Mouse (Mus musculus) 3T3-L1 (cell line): ENCODE measurements around the gene Arhgap6.
A peak's percentile ranks its signal among the peaks of the same experiment; 100 is the strongest.

ENCODE experiments used
- DNase-seq: peaks from one replicate; pipeline ENCODE4 v3.0.0-alpha.2; 2015; ENCODE audit warnings: low read depth, low spot score

Arhgap6 gene

DNA sequence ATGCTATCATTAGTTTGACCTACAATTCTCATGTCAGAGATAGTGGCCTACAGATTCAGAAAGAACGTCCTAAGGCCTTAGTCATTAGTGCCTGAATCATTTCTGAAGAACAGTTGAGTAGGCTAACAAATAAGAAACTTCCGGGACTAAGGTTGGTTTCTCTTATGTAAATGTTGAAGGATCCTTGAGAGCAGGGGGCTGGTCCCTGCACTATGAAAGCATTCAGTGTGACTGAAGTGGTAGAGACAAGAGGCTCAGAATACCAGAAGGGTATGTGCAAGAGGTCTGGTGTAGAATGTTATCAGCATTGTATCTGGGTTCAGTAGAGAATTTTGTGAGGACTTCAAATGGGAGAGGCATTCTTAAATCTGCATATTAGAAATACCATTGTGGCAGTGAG, 185.5 kb downstream of the Arhgap6 start:
- no peak for DNase-seq

DNA sequence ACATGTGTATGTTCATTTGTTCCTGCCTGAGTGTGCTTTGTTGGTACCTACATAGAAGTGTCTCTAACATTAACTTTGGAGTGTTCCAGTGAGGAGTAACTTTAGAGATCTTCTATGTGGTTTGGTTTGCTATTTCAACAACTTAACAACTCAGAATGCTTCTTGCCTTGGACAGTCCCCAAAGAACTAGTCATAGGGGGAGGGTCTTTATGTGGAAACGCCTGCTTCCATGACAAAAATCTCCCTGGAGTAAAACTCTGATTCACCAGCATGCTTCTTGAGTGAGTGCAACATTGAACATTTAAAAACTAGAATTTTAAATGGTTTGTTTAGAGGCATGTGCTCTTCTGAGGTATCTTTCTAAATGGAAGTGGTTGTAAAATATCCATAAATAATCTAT, 212.2 kb downstream of the Arhgap6 start:
- peak; percentile 82 for DNase-seq

DNA sequence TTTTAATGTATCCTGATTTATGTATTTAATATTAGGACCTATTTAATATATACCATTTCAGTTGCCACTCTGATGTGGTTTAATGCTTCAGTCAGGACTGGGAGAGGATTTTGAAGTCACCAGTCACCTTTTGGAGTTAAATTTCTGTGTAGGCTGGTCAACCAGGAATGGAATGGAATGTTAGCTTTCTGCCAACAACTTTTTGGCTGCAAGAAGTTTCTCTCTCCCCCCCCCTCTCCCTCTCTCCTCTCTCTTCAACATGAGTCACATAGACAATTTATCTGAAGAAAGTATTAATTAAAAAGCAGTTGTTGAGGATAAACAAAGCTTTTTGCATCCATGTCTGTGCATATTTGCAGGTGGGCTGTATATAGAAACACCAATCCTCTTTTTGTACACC, 217.8 kb downstream of the Arhgap6 start:
- DNase-seq = peak; percentile 76

DNA sequence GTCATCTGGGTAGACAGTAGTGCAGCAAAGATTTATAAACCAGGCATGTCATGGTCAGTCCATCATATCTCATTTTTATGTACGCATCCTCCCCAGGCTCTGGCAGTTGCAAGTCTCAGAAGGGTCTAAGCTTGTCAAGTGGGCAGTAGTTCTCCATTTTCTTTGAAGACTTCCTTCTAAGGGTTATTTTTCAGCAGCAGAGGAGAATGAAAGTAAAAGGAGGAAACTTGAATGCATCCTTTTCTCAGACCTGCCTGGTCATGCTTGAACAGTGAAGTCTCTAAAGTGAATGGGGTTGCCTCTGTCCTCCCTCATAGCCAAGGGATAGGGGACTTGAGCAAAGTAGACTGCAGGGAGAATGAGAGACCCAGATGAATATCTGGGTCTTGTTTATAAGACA, 239.5 kb downstream of the Arhgap6 start:
- no peak for DNase-seq

DNA sequence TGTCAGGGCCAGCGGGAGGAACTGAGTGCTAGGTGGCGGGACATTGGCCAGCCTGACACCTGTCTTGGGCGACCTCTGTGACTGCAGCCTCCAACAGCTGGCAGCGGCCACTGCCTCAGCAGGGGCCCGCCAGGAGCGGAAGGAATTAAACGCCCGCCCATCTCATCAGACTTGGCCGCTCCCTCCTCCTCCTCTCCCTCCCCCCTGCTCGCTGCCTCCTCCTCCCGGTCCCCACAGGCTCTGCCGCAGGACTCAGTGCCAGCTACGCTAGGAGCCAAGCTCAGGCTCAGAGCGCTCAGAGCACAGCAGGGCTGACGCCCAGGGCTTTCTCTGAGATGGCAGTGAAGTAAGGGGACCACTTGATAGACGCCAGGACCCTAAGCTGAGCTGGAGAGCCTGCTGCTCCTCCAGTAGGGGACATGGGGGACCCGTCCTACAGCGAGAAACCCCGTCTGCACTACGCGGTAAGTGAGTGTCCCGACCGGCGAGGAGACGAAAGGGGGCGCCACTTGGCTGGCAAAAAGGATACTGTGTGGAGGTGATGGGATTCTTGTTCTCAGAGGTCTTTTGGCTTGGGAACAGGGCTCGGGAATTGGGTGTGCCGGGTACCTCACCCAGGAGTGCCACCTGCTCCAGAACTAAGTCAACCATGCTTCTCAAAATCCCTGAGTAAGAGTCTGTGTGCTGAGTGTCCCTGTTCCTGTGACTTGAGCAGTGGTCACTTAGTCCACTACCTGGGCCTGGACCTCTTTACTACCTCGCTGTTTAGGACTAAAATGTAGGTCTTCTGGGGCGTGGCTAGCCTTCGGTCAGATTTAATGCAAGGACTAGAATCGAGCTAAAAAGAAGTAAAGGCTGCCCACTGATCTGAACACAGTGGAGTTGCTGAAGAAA, 241.8 kb downstream of the Arhgap6 start:
- no peak for DNase-seq

DNA sequence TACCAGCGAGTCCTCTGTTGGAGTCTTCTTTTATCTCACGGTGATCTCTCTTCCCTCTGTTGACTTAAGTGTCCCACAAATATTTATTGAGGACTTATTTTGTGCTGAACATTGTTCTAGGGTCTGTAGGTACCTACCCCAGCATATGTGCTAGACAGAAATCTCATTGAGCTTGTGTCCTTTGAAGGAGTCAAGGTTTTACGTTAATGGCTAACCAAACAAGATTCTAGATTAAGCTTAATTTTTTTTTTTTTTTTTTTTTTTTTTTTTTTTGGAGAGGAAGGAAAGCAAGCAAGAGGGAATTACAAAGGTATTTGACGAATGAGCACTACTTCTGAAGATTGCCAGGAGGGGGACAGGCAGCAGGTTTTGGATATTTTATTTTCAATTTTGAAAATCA, 242.5 kb downstream of the Arhgap6 start:
- DNase-seq = no peak

DNA sequence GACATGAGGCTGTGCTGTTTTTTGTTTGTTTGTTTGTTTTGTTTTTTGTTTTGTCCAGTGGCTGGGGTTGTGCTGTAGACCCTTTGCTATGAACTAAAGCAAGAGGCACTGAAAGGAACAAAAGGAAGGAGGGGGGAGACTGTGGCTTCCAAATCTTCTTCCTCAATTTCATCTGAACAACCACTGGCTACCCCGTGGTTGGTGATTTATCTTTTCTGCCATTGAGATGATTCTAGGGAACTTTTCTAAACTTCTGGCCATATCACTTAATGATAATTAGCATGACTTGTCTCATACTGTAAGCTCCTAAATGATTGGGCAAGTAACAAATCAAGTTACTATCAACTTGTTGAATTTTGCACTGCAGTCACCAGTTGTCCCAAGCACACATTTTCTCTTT, 249.0 kb downstream of the Arhgap6 start:
- DNase-seq = no peak

DNA sequence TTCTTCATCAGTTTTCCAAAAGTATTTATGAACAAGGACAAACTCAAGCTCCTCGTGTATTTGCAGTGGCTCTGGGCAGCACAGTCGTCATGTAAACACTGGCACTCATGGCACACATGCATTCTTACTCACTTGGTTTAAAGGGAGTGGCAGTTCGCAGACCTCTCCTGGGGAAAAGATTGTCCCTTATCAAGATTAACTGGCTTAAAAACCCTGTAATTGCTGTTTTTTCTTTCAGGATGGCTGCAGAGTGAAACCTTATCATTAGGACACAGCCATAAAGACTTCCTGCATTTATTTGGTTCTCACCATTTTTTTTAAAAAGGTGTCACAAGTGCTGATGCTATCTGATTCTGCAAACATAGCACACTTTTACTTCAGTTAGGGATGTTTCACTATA, 252.7 kb downstream of the Arhgap6 start:
- no peak for DNase-seq

DNA sequence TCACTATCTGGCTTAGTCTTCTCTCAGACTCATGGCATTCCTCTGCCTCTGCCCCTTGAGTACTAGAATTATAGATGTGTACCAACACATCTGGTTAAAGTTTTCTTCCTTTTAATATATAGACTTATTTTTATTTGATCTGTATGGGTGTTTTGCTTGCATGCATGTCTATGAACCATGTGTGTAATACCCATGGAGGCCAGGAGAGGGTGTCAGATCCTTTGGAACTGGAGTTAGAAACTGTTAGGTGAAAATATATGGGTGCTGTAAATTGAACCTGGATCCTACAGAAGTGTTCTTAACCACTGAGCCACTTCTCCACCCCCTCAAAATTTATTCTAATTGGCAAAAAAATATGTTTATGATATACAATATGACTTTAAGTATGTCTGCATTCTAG, 254.7 kb downstream of the Arhgap6 start:
- no peak for DNase-seq

DNA sequence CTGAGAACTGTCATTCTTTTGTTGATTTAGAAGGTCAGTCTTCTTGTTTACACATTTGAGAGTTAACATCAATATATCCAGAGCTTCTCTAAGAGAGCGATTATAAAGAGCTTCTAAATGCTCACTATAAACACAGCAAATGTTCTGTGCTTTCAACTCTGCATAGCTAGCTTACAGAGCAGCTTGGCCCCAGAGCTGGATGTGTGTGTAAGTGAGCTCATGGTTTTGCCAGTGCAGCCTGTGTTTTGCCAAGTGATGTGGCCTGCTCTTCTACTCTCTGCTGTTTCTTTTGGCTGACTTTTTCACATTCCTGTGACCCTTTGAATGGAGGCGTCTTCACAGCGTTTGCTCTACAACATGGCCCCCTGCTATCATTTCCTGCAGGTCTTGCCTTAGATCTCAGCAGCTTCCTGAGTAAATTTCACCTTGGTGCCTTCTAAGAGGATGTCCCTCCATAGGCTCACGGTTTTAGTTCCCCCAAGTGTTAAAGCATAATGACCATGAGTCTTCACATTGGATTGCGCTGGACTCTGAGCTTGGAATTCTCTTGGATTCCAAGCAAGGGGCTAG, 259.1 kb downstream of the Arhgap6 start:
- peak; percentile 46 for DNase-seq

DNA sequence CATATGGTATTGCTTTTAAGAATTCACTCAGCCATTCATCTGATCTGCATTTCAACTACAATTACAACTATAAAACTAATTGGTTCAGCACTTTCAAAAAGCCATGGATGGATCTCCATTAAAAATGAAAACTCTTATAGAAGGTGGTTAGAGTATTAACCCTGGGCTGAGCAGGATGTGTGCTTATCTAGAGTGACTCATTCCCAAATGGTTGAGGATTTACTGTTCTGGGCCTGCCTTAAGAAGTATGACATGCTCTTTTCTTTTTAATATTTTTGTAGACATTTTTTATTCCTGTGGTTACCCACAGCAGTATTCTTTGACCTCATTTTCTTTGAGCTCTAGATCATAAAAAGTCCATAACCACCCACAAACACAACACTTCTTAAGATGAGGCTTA, 267.7 kb downstream of the Arhgap6 start:
- peak; percentile 62 for DNase-seq

DNA sequence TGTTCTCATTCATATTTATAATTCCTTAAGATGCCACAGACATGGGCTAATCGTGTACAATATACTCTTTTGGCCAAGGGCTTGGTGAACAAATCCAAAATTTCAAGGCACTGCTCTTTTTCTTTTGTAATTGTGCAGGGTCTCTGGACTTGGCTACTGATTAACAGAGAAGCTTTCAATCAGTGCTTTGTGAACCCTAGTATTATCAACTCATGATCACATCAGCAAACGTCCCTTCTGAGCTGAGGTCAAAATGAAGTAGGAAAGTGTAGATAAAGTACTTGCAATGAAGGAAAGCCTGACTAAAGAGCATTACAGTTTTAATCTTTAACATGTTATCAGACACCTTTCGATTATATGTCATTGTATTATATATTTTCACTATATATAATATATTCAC, 270.4 kb downstream of the Arhgap6 start:
- DNase-seq = no peak

DNA sequence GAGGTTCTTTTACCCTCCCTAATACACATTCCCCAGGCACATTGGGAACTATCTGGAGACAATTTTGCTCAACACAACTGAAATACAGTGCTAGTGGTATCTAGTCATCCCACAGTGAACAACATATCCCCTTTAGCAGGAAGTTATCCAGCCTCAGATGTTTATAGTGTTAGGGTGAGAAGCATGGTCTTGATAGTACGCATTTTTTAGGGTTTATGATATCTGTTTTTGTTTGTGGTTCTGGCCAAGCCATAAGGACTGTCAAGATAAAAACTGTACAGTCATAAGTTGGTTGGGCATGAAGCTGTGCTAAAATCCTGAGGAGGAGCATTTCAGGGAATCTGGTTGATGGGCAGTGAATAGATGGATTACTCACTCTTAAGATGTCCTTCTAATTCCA, 271.0 kb downstream of the Arhgap6 start:
- DNase-seq = no peak

DNA sequence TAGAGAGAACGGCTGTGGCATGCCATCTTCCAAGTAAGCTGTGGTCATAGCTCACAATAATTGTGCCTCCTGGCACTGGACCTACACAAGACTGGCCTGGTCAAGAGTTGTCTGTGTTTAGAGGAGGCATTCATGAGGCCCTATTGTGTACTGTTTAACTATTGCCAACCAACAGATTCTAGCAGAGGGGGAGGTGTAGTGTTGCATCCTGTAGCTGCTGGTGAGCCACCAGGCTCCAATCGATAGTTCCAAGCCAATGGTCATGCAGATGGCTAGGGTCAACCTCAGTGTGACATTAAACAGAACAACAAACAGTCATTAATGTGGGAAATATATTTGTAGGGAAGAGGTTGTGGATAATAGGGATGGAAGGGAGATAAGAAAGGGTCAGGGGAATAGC, 280.1 kb downstream of the Arhgap6 start:
- no peak for DNase-seq

DNA sequence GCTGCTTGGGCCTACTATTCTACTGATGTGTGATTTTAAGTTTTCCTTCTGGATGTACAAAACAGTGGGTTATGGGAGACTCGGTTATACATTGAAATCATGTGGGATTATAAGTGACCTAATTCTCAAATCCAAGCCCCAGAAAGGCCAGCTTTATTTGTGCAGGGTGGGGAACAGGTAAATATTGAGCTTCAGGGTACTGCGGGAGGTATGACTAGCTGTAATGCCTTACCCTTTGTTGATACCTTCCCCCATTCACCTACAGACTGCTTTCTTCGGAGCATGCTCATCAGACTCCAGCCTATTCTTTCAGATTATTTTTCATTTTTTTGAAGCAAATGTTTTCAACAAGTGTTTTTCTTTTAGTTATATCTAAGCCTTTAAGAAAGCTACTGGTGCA, 286.7 kb downstream of the Arhgap6 start:
- no peak for DNase-seq

DNA sequence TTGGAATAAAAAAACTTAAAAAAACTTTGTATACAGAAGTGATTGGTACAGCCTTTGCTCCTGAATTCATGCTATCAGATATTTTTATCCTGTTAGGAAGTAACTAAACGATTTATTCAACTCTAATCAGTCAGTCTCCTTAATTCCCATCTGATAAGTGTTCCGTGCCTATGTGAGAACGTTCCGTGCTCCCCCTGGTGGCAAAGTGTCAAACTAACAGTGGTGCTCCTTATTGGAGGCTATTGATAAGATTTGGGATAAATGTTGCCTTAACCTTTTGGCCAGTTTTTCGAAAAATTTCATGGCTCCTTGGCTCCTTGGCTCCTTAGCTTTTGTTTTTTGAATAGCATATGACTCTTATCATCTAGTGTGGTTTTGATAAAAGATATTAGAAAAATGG, 291.0 kb downstream of the Arhgap6 start:
- peak; percentile 61 for DNase-seq

DNA sequence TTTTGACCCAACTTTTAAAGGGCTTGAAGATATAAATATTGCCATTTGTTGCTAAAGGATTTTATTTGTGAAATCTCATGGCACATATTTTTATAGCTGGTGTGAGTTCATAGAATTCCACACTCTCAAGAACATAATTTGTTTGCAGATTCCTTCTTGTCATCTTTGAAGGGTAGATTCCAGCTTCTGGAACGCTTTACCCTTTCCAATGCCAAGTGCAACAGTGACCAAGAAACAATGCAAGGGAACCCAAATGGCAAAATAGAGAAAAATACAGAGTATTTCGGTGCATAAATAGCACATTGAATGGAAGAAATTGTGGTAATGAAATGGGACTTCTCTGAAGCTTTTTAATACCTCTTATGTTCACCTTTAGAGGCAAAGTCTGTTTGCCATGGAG, 294.3 kb downstream of the Arhgap6 start:
- DNase-seq = peak; percentile 37

DNA sequence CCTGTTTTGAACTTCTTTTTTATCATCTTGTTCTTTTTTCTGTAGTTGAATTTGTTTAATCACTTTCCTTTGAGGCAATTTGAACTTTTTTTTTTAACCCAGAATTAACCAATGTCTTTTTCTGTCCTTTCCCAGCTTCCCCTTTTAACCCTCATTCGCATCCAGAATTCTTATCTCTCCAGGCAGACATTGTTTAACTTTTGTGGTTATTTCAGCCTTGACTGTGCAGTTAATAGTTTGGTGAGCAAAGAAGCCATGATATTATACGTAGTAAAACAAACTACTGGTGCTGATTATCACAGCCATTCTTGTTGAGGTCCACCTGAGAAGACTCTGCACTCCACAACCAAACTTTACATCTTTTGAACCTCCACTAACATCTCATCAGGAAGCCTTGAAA, 299.7 kb downstream of the Arhgap6 start:
- DNase-seq = no peak

DNA sequence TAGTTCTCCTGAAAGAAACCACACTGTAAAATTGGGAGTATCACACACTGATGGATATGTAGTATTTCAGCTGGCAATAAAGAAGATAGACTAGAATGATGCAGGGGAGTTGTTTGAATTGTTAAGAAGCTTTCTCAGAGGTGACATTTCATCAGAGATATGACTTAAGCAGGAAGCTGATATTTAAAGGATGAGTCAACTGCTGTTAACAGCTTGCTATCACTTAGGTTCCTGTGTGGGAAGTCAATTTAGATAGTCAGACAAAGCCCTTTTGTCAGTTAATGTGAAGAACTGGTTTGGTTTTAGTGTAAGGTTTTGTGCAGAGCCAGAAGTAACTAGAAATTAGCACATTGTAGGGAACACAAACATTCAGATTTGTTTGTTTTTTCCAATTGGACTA, 300.7 kb downstream of the Arhgap6 start:
- peak; percentile 33 for DNase-seq

DNA sequence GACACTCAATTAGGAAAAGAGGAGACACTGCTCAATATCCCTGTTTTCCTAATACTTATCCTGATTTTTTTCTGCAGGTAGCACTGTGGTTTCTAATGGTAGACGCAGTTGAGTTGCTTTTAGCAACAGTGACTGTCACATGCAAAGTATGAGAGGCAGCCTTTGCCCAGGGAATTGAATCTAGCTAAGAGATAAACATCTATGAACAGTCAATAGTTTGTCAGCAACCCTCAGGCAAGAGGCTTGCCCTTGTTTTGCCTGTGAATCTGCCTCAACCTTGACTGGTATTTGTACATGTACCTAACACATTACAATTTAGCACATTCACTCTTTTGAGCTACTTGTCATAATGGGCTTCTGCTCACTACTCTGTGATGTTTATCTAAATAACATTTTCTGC, 307.8 kb downstream of the Arhgap6 start:
- no peak for DNase-seq

DNA sequence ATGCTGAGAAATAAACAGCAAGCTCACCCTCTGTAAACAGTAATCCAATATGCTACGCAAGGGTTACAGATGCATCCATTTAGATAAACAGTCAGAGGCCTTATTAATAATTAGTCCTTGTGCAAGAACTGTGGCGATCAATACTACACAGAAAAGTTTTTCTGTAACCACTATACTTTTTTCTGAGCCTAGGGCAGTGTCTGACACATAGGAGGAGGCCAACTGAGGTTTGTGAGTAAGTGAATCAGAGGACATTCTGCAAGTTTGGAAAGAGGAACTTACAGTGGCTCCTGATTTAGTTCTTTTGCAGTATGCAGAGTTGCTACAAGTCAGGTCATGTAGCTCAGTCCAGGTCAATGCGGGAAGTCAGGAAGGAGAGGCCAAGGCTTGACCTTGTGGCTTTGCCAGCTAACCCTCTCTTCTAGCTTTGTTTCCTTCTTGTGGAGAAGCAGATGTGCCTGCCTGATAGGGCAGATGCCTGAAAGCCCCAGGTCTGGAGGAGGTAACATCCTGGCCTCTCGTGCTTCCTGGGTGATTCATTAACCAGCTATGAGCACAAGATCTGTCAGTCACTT, 311.2 kb downstream of the Arhgap6 start:
- DNase-seq = peak; percentile 83

DNA sequence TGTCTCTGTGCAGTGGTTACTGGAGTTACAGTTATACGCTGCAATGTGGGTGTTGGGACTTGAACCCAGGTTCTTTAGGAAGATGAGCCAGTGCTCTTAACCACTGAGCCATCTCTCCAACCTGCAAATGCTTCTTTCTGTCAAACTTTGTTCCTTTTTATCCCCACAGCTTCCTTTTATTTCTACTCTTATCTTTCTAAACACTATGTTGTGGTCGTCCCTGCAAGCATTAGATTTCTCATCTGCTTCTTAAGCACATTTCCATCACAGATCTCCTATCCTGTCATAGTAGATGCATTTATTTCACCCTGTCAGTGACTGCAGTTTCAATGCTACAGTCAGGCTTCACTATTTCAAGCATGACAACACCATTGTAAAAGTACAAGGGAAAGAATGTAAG, 312.5 kb downstream of the Arhgap6 start:
- DNase-seq = no peak

DNA sequence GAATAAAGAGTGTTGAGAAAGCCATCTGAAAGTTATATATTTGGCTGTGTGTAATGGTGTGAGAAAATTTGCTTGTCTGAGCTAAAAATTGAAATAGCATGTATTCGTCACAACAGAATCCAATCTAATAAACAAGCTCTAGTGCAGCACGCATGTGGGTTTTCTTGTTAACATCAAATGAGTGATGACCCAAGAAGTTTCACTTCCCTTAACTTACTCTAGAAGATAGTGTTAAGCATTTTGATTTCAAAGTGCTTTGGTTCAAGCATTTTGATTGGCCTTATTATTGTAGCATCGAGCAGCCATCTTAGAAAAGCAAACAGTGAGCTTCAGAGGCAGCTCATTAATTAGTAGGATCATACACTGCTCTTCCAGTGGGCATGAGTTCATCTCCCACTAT, 315.1 kb downstream of the Arhgap6 start:
- no peak for DNase-seq
